Mouse (Mus musculus): ENCODE data around the gene Ccl22. TPM values are rescaled to one million over a fixed set of nuclear protein-coding genes. Genes with fewer than 3 reads are reported as not detected.

The Ccl22 gene
- total and polyA plus RNA-seq, 3 experiments, result 0.06 TPM; not detected in 2

- Histone ChIP-seq H3K4me3 (ENCODE audit: control insufficient read depth in 1 of 2, insufficient read depth in 1 of 2, low read depth in 2 of 2, low read length in 2 of 2) (no peak overlapping the region), H3K9ac (ENCODE audit: control insufficient read depth, low read depth, low read length, poor library complexity, severe bottlenecking) (no peak overlapping the region), H3K4me1 (ENCODE audit: control insufficient read depth in 1 of 2, insufficient read depth in 2 of 2, low read length in 2 of 2) (no peaks in the 10 kb centered on the region), H3K79me2 (ENCODE audit: control insufficient read depth, insufficient read depth, low read length, poor library complexity) (no peaks in the 10 kb centered on the region), H3K27ac (ENCODE audit: control insufficient read depth, low read depth, low read length) (no peak overlapping the region), H3K9me3 (replicated peaks; ENCODE audit: insufficient read depth, low read length) (no peaks in the 10 kb centered on the region), H3K36me3 (ENCODE audit: control insufficient read depth in 1 of 2, insufficient read depth in 2 of 2, low read length in 2 of 2) (no peaks in the 10 kb centered on the region), H3K27me3 (ENCODE audit: control insufficient read depth in 1 of 2, insufficient read depth in 2 of 2, low read length in 2 of 2) (peaks cover 0 to 6% of the 10 kb centered on the region in 2 experiments; a peak in 2 of 4 replicates)
- no peak for TF ChIP-seq HCFC1 (IDR thresholded peaks at IDR 0.05; ENCODE audit: low read depth, low read length)
- TF ChIP-seq CTCF (IDR thresholded peaks at IDR 0.05 in 2 of 3, conservative IDR thresholded peaks at IDR 0.05 in 1 of 3; ENCODE audit: control insufficient read depth in 1 of 3, insufficient read depth in 1 of 3, low read depth in 2 of 3, low read length in 3 of 3, poor library complexity in 1 of 3, severe bottlenecking in 1 of 3), result no peak
- TF ChIP-seq CHD2 (IDR thresholded peaks at IDR 0.05; ENCODE audit: low read length), result no peak
- no peak for TF ChIP-seq ELF1 (IDR thresholded peaks at IDR 0.05; ENCODE audit: low read depth, low read length)
- no peak for TF ChIP-seq E2F4 (IDR thresholded peaks at IDR 0.05; ENCODE audit: borderline replicate concordance, low read depth, low read length)
- no peak for DNase-seq (ENCODE audit: low read depth, low spot score)
Observed at GRCm38 (mm10) chr8:94770945-94771344, 25.6 kb downstream of the Ccl22 start.

DNA sequence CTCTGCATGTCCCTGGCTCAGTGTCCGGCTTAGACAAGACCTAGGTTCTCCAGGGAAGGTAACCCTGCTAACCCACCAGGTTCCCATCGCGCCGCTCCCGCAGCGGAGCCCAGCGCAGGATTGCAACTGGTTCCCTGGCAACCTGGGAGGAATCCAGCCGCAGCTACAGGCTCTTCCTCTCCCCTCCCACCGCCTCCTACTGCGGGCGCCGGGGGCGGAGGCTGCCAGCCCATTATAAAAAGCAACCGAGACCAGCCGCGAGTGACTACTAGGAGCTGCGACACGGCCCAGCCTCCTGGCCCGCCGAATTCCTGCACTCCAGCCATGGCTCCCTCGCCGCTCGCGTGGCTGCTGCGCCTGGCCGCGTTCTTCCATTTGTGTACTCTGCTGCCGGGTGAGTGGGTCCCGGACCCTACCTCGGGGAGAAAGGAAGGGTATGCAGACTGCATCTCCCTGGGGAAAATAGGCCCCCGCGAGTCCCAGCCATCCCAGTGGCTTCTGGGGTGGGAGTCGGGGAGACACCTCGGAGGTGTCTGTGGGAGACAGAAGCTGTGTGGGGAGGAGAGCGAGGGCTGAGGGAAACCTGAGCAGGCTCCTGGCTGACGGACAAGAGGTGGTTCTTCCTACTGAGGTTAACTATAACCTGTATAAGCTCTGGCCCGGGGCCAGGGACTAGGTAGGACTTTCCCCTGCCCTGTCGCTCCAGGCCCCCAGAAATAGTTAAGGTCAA lies 26.7 kb downstream of the Ccl22 start, which contains the start of gene Cx3cl1:
TSS of gene Cx3cl1 (plus strand) at position 69 of the 730 bp plus-strand sequence.
- Histone ChIP-seq H3K4me1 (ENCODE audit: control insufficient read depth in 1 of 2, insufficient read depth in 2 of 2, low read length in 2 of 2) (no peaks in the 10 kb centered on the region), H3K27me3 (ENCODE audit: control insufficient read depth in 1 of 2, insufficient read depth in 2 of 2, low read length in 2 of 2) (0 out of 4 replicates have a peak, but pooled peaks cover 0 to 1% of the 10 kb centered on the region in 2 experiments), H3K79me2 (ENCODE audit: control insufficient read depth, insufficient read depth, low read length, poor library complexity) (no peaks in the 10 kb centered on the region), H3K36me3 (ENCODE audit: control insufficient read depth in 1 of 2, insufficient read depth in 2 of 2, low read length in 2 of 2) (no peaks in the 10 kb centered on the region), H3K9me3 (replicated peaks; ENCODE audit: insufficient read depth, low read length) (no peaks in the 10 kb centered on the region), H3K4me3 (ENCODE audit: control insufficient read depth in 1 of 2, insufficient read depth in 1 of 2, low read depth in 2 of 2, low read length in 2 of 2) (no peak within 1 kb of the TSS), H3K9ac (ENCODE audit: control insufficient read depth, low read depth, low read length, poor library complexity, severe bottlenecking) (no peak within 1 kb of the TSS), H3K27ac (ENCODE audit: control insufficient read depth, low read depth, low read length) (no peak within 1 kb of the TSS)
- DNase-seq (ENCODE audit: low read depth, low spot score), result no peak
- no peak for TF ChIP-seq POLR2AphosphoS5 (IDR thresholded peaks at IDR 0.05; ENCODE audit: borderline replicate concordance, low read depth, low read length)
- no peak for TF ChIP-seq ETS1 (IDR thresholded peaks at IDR 0.05; ENCODE audit: low read depth, low read length)
- TF ChIP-seq KAT2A (conservative IDR thresholded peaks at IDR 0.05; ENCODE audit: low read depth, low read length), result no peak
- no peak for TF ChIP-seq ZNF384 (IDR thresholded peaks at IDR 0.05; ENCODE audit: low read depth, low read length)
- TF ChIP-seq SIN3A (IDR thresholded peaks at IDR 0.05; ENCODE audit: low read length), result no peak
- no peak for TF ChIP-seq MEF2A (IDR thresholded peaks at IDR 0.05; ENCODE audit: extremely low read depth, insufficient replicate concordance, low read depth, low read length, poor library complexity, severe bottlenecking)
- no peak for TF ChIP-seq TAL1 (IDR thresholded peaks at IDR 0.05; ENCODE audit: low read length)
- TF ChIP-seq EP300 (IDR thresholded peaks at IDR 0.05; ENCODE audit: low read depth in 1 of 2, low read length in 2 of 2), result no peak
- TF ChIP-seq HCFC1 (IDR thresholded peaks at IDR 0.05; ENCODE audit: low read depth, low read length), result no peak
- no peak for TF ChIP-seq MAZ (IDR thresholded peaks at IDR 0.05; ENCODE audit: low read depth, low read length)
- TF ChIP-seq CHD1 (IDR thresholded peaks at IDR 0.05; ENCODE audit: low read depth, low read length), result no peak
- no peak for TF ChIP-seq UBTF (IDR thresholded peaks at IDR 0.05; ENCODE audit: borderline replicate concordance, insufficient read depth, low read depth, low read length)
- TF ChIP-seq TBP (IDR thresholded peaks at IDR 0.05; ENCODE audit: low read depth, low read length), result no peak
- TF ChIP-seq POLR2A (IDR thresholded peaks at IDR 0.05; ENCODE audit: control insufficient read depth in 1 of 2, insufficient read depth in 1 of 2, low read depth in 1 of 2, low read length in 2 of 2, poor library complexity in 1 of 2), result no peak
- TF ChIP-seq MAFK (IDR thresholded peaks at IDR 0.05; ENCODE audit: borderline replicate concordance, low read depth, low read length), result no peak
- no peak for TF ChIP-seq RAD21 (IDR thresholded peaks at IDR 0.05; ENCODE audit: low read depth, low read length)
- TF ChIP-seq USF1 (IDR thresholded peaks at IDR 0.05; ENCODE audit: low read depth, low read length), result no peak

Measured in MEL (cell line).